Mouse (Mus musculus) regulatory T cell (primary cell): ENCODE data around the gene Mast1.

ENCODE experiments used
- in situ Hi-C: fragments of 300-600 bp; cut with MboI, MseI; formaldehyde crosslinking; loops from one replicate; pipeline ENCODE4 v1.15.1; 2025; ENCODE audit warnings: high pct_unique_total_duplicates

The Mast1 gene

DNA sequence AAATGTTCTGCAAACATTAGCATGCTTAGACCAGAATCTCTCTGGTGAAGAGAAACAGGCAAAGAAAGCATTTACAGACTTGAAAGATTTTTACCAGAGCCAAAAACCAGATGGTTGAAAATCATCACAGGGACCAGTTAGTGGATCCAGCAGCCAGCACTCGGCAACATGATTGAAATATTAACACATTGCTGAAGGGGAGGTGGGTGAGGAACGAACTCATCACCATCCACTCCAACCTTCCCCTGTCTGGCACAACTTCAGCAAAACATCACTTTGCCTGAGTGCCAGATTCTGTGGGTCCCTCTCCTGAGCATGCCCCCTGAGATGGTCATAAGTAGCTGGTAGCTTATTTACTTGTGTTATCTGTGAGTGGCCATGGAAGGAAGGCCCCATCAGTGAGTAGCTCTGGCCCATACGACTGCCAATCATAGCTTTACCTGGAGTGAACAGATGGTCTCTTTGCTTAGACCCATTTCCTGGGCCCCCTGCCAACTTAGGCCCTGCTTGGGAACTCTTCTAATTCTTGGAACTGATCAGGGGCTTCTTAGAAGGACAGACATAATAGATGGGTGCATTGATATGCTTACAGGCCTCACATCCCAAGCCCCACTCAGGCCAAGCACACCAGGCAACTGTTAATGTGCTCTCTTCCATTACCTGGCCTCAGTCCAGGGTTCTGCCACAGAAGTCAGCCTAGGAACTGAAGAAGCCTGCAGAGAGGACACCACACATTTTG, 59.7 kb downstream of the Mast1 start:
- in situ Hi-C loops: no loop called here

DNA sequence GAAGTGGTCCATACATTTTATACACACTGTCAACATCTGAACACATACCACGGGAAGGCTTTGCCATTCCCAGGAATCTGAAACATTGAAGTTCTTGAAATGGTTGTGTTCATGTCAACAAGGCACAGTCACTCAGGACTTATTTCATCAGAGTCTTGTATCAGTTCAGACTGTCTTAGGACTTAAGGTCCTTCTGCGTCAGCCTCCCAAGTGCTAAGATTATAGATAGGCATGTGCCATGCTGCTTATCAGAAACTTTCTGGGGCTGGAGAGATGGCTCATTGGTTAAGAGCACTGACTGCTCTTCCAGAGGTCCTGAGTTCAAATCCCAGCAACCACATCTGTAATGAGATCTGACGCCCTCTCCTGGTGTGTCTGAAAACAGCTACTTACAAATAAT, 62.8 kb downstream of the Mast1 start:
- in situ Hi-C loops: no loop called here

GRCm38 (mm10) chr8:84873016-84873415, 64.1 kb downstream of the Mast1 start:
- in situ Hi-C loops: no loop called here

GRCm38 (mm10) chr8:84872309-84872965, 64.7 kb downstream of the Mast1 start:
- in situ Hi-C loops: no loop called here

- in situ Hi-C loops: no loop called here
Measured at GRCm38 (mm10) chr8:84871376-84872308, 65.5 kb downstream of the Mast1 start, which contains the start of gene Syce2. Syce2 (plus strand) TSS chr8:84872111.
